Mouse (Mus musculus): Measurements from ENCODE around the gene Gtf2e1. TPM values are rescaled to one million over a fixed set of nuclear protein-coding genes. Genes with fewer than 3 reads are reported as not detected.

Gene Gtf2e1
- polyA plus RNA-seq, 1 experiment from 2014 or later: 31.9 TPM

GRCm38 (mm10) chr16:37478311-37479291 is 61.0 kb downstream of the Gtf2e1 start:
- Histone ChIP-seq H3K27ac (ENCODE audit: low read length) (no peak overlapping the region), H3K27me3 (ENCODE audit: control insufficient read depth, insufficient read depth, low read depth, low read length) (no peaks in the 10 kb centered on the region), H3K9ac (ENCODE audit: low read depth, low read length) (no peak overlapping the region), H3K4me3 (ENCODE audit: low read depth, low read length) (no peak overlapping the region), H3K36me3 (ENCODE audit: control insufficient read depth, insufficient read depth, low read length) (no peaks in the 10 kb centered on the region), H3K9me3 (replicated peaks; ENCODE audit: control insufficient read depth, low read length, poor library complexity, severe bottlenecking) (no peaks in the 10 kb centered on the region), H3K4me2 (ENCODE audit: low read length) (no peak overlapping the region), H3K4me1 (ENCODE audit: control insufficient read depth, insufficient read depth, low read length) (peaks cover 5% of the 10 kb centered on the region; the same call in 1 of the 2 replicates)
- 49% methylated on average over 10 of the region's 10 CpGs for WGBS
- no peak for ATAC-seq

- no peaks in the 10 kb centered on the region for H3K4me1 ChIP-seq (ENCODE audit: control insufficient read depth, insufficient read depth, low read length)
- H3K27ac ChIP-seq (ENCODE audit: low read length): peak overlapping the region; percentile 47; the same call in 1 of the 2 replicates
- H3K9me3 ChIP-seq (replicated peaks; ENCODE audit: control insufficient read depth, low read length, poor library complexity, severe bottlenecking): no peaks in the 10 kb centered on the region
- no peak overlapping the region for H3K9ac ChIP-seq (ENCODE audit: low read depth, low read length)
- 56% methylated on average over 5 of the region's 5 CpGs for WGBS
- H3K36me3 ChIP-seq (ENCODE audit: control insufficient read depth, insufficient read depth, low read length): no peaks in the 10 kb centered on the region
- no peak overlapping the region for H3K4me3 ChIP-seq (ENCODE audit: low read depth, low read length)
- H3K4me2 ChIP-seq (ENCODE audit: low read length): no peak overlapping the region
- H3K27me3 ChIP-seq (ENCODE audit: control insufficient read depth, insufficient read depth, low read depth, low read length): no peaks in the 10 kb centered on the region
- no peak for ATAC-seq
Observed at GRCm38 (mm10) chr16:37472620-37473312, 66.8 kb downstream of the Gtf2e1 start.

GRCm38 (mm10) chr16:37469595-37469994 is 70.0 kb downstream of the Gtf2e1 start:
- no peak overlapping the region for H3K27ac ChIP-seq (ENCODE audit: low read length)
- no peaks in the 10 kb centered on the region for H3K9me3 ChIP-seq (replicated peaks; ENCODE audit: control insufficient read depth, low read length, poor library complexity, severe bottlenecking)
- no peak overlapping the region for H3K4me2 ChIP-seq (ENCODE audit: low read length)
- H3K27me3 ChIP-seq (ENCODE audit: control insufficient read depth, insufficient read depth, low read depth, low read length): no peaks in the 10 kb centered on the region
- H3K36me3 ChIP-seq (ENCODE audit: control insufficient read depth, insufficient read depth, low read length): no peaks in the 10 kb centered on the region
- no peak overlapping the region for H3K9ac ChIP-seq (ENCODE audit: low read depth, low read length)
- 67% methylated on average over 3 of the region's 3 CpGs for WGBS
- no peak overlapping the region for H3K4me3 ChIP-seq (ENCODE audit: low read depth, low read length)
- ATAC-seq: no peak
- H3K4me1 ChIP-seq (ENCODE audit: control insufficient read depth, insufficient read depth, low read length): no peaks in the 10 kb centered on the region

GRCm38 (mm10) chr16:37463981-37464380 is 75.6 kb downstream of the Gtf2e1 start:
- ATAC-seq: no peak
- H3K9me3 ChIP-seq (replicated peaks; ENCODE audit: control insufficient read depth, low read length, poor library complexity, severe bottlenecking): no peaks in the 10 kb centered on the region
- H3K36me3 ChIP-seq (ENCODE audit: control insufficient read depth, insufficient read depth, low read length): no peaks in the 10 kb centered on the region
- H3K27me3 ChIP-seq (ENCODE audit: control insufficient read depth, insufficient read depth, low read depth, low read length): no peaks in the 10 kb centered on the region
- no peak overlapping the region for H3K4me3 ChIP-seq (ENCODE audit: low read depth, low read length)
- H3K27ac ChIP-seq (ENCODE audit: low read length): no peak overlapping the region
- 90% methylated on average over 6 of the region's 6 CpGs for WGBS
- no peak overlapping the region for H3K9ac ChIP-seq (ENCODE audit: low read depth, low read length)
- no peaks in the 10 kb centered on the region for H3K4me1 ChIP-seq (ENCODE audit: control insufficient read depth, insufficient read depth, low read length)
- H3K4me2 ChIP-seq (ENCODE audit: low read length): no peak overlapping the region

- ATAC-seq: no peak
- 85% methylated on average over 4 of the region's 4 CpGs for WGBS
Observed at GRCm38 (mm10) chr16:37462886-37463285, 76.7 kb downstream of the Gtf2e1 start.

GRCm38 (mm10) chr16:37461601-37462000 is 78.0 kb downstream of the Gtf2e1 start:
- no peak overlapping the region for H3K4me3 ChIP-seq (ENCODE audit: low read depth, low read length)
- no peak overlapping the region for H3K4me2 ChIP-seq (ENCODE audit: low read length)
- H3K9ac ChIP-seq (ENCODE audit: low read depth, low read length): no peak overlapping the region
- no peaks in the 10 kb centered on the region for H3K4me1 ChIP-seq (ENCODE audit: control insufficient read depth, insufficient read depth, low read length)
- WGBS: 91% methylated on average over 4 of the region's 4 CpGs
- H3K27ac ChIP-seq (ENCODE audit: low read length): no peak overlapping the region
- H3K27me3 ChIP-seq (ENCODE audit: control insufficient read depth, insufficient read depth, low read depth, low read length): no peaks in the 10 kb centered on the region
- no peak for ATAC-seq
- H3K9me3 ChIP-seq (replicated peaks; ENCODE audit: control insufficient read depth, low read length, poor library complexity, severe bottlenecking): no peaks in the 10 kb centered on the region
- H3K36me3 ChIP-seq (ENCODE audit: control insufficient read depth, insufficient read depth, low read length): no peaks in the 10 kb centered on the region

More at GRCm38 (mm10) chr16:37462886-37463285, 76.7 kb downstream of the Gtf2e1 start:
- no peaks in the 10 kb centered on the region for H3K4me1 ChIP-seq (ENCODE audit: control insufficient read depth, insufficient read depth, low read length)
- no peak overlapping the region for H3K4me2 ChIP-seq (ENCODE audit: low read length)
- H3K27me3 ChIP-seq (ENCODE audit: control insufficient read depth, insufficient read depth, low read depth, low read length): no peaks in the 10 kb centered on the region
- H3K4me3 ChIP-seq (ENCODE audit: low read depth, low read length): no peak overlapping the region
- H3K9me3 ChIP-seq (replicated peaks; ENCODE audit: control insufficient read depth, low read length, poor library complexity, severe bottlenecking): no peaks in the 10 kb centered on the region
- no peaks in the 10 kb centered on the region for H3K36me3 ChIP-seq (ENCODE audit: control insufficient read depth, insufficient read depth, low read length)
- no peak overlapping the region for H3K27ac ChIP-seq (ENCODE audit: low read length)
- no peak overlapping the region for H3K9ac ChIP-seq (ENCODE audit: low read depth, low read length)

Other genes starting within 250 kb of the Gtf2e1 start
- gene Stxbp5l, start 154.8 kb downstream of the Gtf2e1 start, polyA plus RNA-seq (2015; fragmentation: Nextera tagmentation; extraction: Ambion mirVana): 14.4 and 14.6 TPM in 2 replicates
- gene Rabl3, start 96 bp upstream of the Gtf2e1 start, polyA plus RNA-seq (2015; fragmentation: Nextera tagmentation; extraction: Ambion mirVana): 17.2 and 18.8 TPM in 2 replicates
- gene Hgd, start 40.4 kb upstream of the Gtf2e1 start, polyA plus RNA-seq (2015; fragmentation: Nextera tagmentation; extraction: Ambion mirVana): 0.19 and 0.34 TPM in 2 replicates
- gene Ndufb4, start 114.7 kb upstream of the Gtf2e1 start, polyA plus RNA-seq (2015; fragmentation: Nextera tagmentation; extraction: Ambion mirVana): 49.1 and 51.7 TPM in 2 replicates
- gene Fstl1, start 237.1 kb upstream of the Gtf2e1 start, polyA plus RNA-seq (2015; fragmentation: Nextera tagmentation; extraction: Ambion mirVana): 69.2 and 74.3 TPM in 2 replicates